Mouse (Mus musculus) heart, postnatal 0 days (tissue): ENCODE data around the gene Zfp385c. TPM values are rescaled to one million over a fixed set of nuclear protein-coding genes. Genes with fewer than 3 reads are reported as not detected.

ENCODE experiments used
- ATAC-seq: fragments of 200-750 bp; cut with Nextera tagmentation; 2 replicates; pipeline ENCODE4 v1.8.0; 2017; ENCODE audit warnings: low read depth, moderate number of reproducible peaks, moderate library complexity; ENCODE audit not compliant: insufficient read depth
- DNase-seq: peaks from one replicate; pipeline ENCODE4 v3.0.0-alpha.2; 2016; ENCODE audit warnings: low spot score
- H3K27ac ChIP-seq: fragments of 300-500 bp; sonication (generic); 2 replicates; pipeline ENCODE4 v1.5.1; 2014; ENCODE audit warnings: low read depth, mild to moderate bottlenecking
- H3K27me3 ChIP-seq: fragments of 300-500 bp; sonication (generic); 2 replicates; pipeline ENCODE4 v1.6.1; 2014; ENCODE audit warnings: low read length, mixed read lengths; ENCODE audit not compliant: control insufficient read depth, insufficient read depth
- H3K36me3 ChIP-seq: fragments of 300-500 bp; sonication (generic); replicated peaks from 2 replicates; pipeline ENCODE4 v1.6.1; 2014; ENCODE audit warnings: low read length, mixed read lengths; ENCODE audit not compliant: control insufficient read depth, insufficient read depth
- H3K4me1 ChIP-seq: fragments of 300-500 bp; sonication (generic); 2 replicates; pipeline ENCODE4 v1.6.1; 2014; ENCODE audit warnings: antibody characterized with exemption; ENCODE audit not compliant: control insufficient read depth, insufficient read depth
- H3K4me2 ChIP-seq: fragments of 300-500 bp; sonication (generic); 2 replicates; pipeline ENCODE4 v1.6.1; 2014; ENCODE audit warnings: low read depth, mild to moderate bottlenecking, low read length, moderate library complexity
- H3K4me3 ChIP-seq: fragments of 300-500 bp; sonication (generic); 2 replicates; pipeline ENCODE4 v1.5.1; 2014; ENCODE audit warnings: low read depth, low read length
- H3K9ac ChIP-seq: fragments of 300-500 bp; sonication (generic); replicated peaks from 2 replicates; pipeline ENCODE4 v1.6.1; 2014; ENCODE audit warnings: low read depth, low read length, mixed read lengths
- H3K9me3 ChIP-seq: fragments of 300-500 bp; sonication (generic); replicated peaks from 2 replicates; pipeline ENCODE4 v1.6.1; 2016; ENCODE audit warnings: low read length; ENCODE audit not compliant: control insufficient read depth
- CTCF ChIP-seq: IDR thresholded peaks from 2 replicates; pipeline ENCODE4 v1.5.1; 2016; ENCODE audit warnings: antibody characterized with exemption, control low read depth, low read depth
- EP300 ChIP-seq: IDR thresholded peaks from 2 replicates; pipeline ENCODE4 v1.6.1; 2016; ENCODE audit warnings: antibody characterized with exemption, low read depth
- WGBS: fragments of 180-500 bp; shearing (Covaris S2); extraction: QIAGEN DNeasy Blood & Tissue Kit; methylation state at CpG from one replicate; pipeline ENCODE4 v1.1.7; 2014; 5-methylcytosine and 5-hydroxymethylcytosine counted together
- polyA plus RNA-seq: library from polyadenylated mRNA; unstranded; fragments of >200 nt; fragmentation: Nextera tagmentation; extraction: Ambion mirVana; gene quantifications from 2 replicates; pipeline ENCODE4 v1.2.1, GENCODE M21; 2015
- total RNA-seq: library from RNA; depleted of rRNA; stranded (reverse); fragments of >200 nt; gene quantifications from 2 replicates; pipeline ENCODE4 v1.2.3, GENCODE M21; 2014; ENCODE audit warnings: low replicate concordance

The Zfp385c gene
- total and polyA plus RNA-seq, 2 experiments from 2014 or later, result 0.40 TPM; not detected in 1

GRCm38 (mm10) chr11:100604321-100605005 lies 87.8 kb downstream of the Zfp385c start:
- Histone ChIP-seq H3K4me1 (peaks cover 9% of the 10 kb centered on the region), H3K4me3 (no peak overlapping the region), H3K36me3 (peaks cover 35% of the 10 kb centered on the region), H3K27me3 (no peaks in the 10 kb centered on the region), H3K4me2 (no peak overlapping the region), H3K9me3 (no peaks in the 10 kb centered on the region), H3K9ac (no peak overlapping the region), H3K27ac (0 out of 2 replicates have a peak overlapping the region, but pooled peaks have one; percentile 1)
- no peak for ATAC-seq
- 69% methylated on average over 4 of the region's 4 CpGs for WGBS
- TF ChIP-seq EP300 (no peak), CTCF (no peak)
- no peak for DNase-seq

GRCm38 (mm10) chr11:100603813-100604212 lies 88.4 kb downstream of the Zfp385c start:
- H3K36me3 ChIP-seq, result peaks cover 41% of the 10 kb centered on the region
- no peak overlapping the region for H3K9ac ChIP-seq
- H3K27me3 ChIP-seq, result no peaks in the 10 kb centered on the region
- H3K27ac ChIP-seq, result no peak overlapping the region
- H3K9me3 ChIP-seq, result no peaks in the 10 kb centered on the region
- 64% methylated on average over 8 of the region's 8 CpGs for WGBS
- H3K4me1 ChIP-seq, result peaks cover 2% of the 10 kb centered on the region
- H3K4me2 ChIP-seq, result no peak overlapping the region
- TF ChIP-seq EP300 (no peak), CTCF (no peak)
- DNase-seq, result no peak
- no peak overlapping the region for H3K4me3 ChIP-seq
- ATAC-seq, result no peak

- H3K9ac ChIP-seq, result no peak overlapping the region
- TF ChIP-seq EP300 (no peak), CTCF (no peak)
- H3K4me2 ChIP-seq, result no peak overlapping the region
- 71% methylated on average over 9 of the region's 9 CpGs for WGBS
- H3K27me3 ChIP-seq, result no peaks in the 10 kb centered on the region
- no peak overlapping the region for H3K4me3 ChIP-seq
- ATAC-seq (no peak), DNase-seq (no peak)
- no peaks in the 10 kb centered on the region for H3K9me3 ChIP-seq
- H3K4me1 ChIP-seq, result no peaks in the 10 kb centered on the region; the same call in 1 of the 2 replicates
- H3K27ac ChIP-seq, result no peak overlapping the region
- peaks cover 44% of the 10 kb centered on the region for H3K36me3 ChIP-seq
Measured at GRCm38 (mm10) chr11:100603155-100603554, 89.1 kb downstream of the Zfp385c start.

- Histone ChIP-seq H3K9me3 (no peaks in the 10 kb centered on the region), H3K4me3 (no peak overlapping the region), H3K4me2 (no peak overlapping the region), H3K36me3 (peaks cover 54% of the 10 kb centered on the region), H3K27ac (no peak overlapping the region), H3K9ac (no peak overlapping the region), H3K27me3 (no peaks in the 10 kb centered on the region), H3K4me1 (no peaks in the 10 kb centered on the region; the same call in 1 of the 2 replicates)
- WGBS, result 95% methylated on average over 3 of the region's 3 CpGs
- no peak for TF ChIP-seq CTCF
- no peak for TF ChIP-seq EP300
- ATAC-seq, result no peak
- DNase-seq, result no peak
Measured at GRCm38 (mm10) chr11:100601372-100601771, 90.9 kb downstream of the Zfp385c start.

GRCm38 (mm10) chr11:100598074-100598473 lies 94.2 kb downstream of the Zfp385c start:
- TF ChIP-seq EP300 (no peak), CTCF (no peak)
- peaks cover 80% of the 10 kb centered on the region for H3K36me3 ChIP-seq

DNA sequence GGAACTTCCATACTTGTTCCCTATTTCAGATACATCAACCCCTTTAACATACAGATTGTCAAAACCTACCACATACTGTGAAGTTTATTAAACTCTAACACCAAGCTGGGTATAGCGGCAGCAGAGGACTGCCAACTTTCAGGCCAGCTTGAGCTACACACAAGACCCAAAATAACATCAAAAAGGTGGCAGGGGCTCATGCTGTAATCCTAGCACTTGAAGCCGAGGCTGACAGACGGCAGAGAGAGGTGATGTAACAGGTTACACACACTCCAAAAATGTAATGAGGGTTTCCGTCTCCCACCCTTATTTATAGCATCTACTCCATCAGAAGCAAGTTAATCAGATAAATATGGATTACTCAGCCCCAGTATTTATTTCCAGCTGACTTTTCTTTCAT lies 96.7 kb downstream of the Zfp385c start:
- TF ChIP-seq CTCF (no peak), EP300 (no peak)
- H3K4me2 ChIP-seq, result no peak overlapping the region
- no peak overlapping the region for H3K9ac ChIP-seq

More at GRCm38 (mm10) chr11:100598074-100598473, 94.2 kb downstream of the Zfp385c start:
- 86% methylated on average over 4 of the region's 4 CpGs for WGBS
- no peaks in the 10 kb centered on the region for H3K9me3 ChIP-seq
- no peak for ATAC-seq
- H3K4me1 ChIP-seq, result no peaks in the 10 kb centered on the region
- H3K9ac ChIP-seq, result no peak overlapping the region
- no peak for DNase-seq
- H3K27ac ChIP-seq, result no peak overlapping the region
- H3K4me3 ChIP-seq, result no peak overlapping the region
- no peak overlapping the region for H3K4me2 ChIP-seq
- H3K27me3 ChIP-seq, result no peaks in the 10 kb centered on the region

More for the DNA sequence above, 96.7 kb downstream of the Zfp385c start:
- H3K36me3 ChIP-seq, result peaks cover 94% of the 10 kb centered on the region
- DNase-seq (no peak), ATAC-seq (no peak)
- no peak overlapping the region for H3K27ac ChIP-seq
- 45% methylated on average over 4 of the region's 4 CpGs for WGBS
- H3K27me3 ChIP-seq, result no peaks in the 10 kb centered on the region
- H3K9me3 ChIP-seq, result no peaks in the 10 kb centered on the region
- H3K4me1 ChIP-seq, result no peaks in the 10 kb centered on the region
- H3K4me3 ChIP-seq, result no peak overlapping the region
